Mouse (Mus musculus): Measurements from ENCODE around the gene Grk6. TPM values are rescaled to one million over a fixed set of nuclear protein-coding genes. Genes with fewer than 3 reads are reported as not detected.

Grk6 gene
- total and polyA plus RNA-seq, 2 experiments from 2014 or later: 10.7 to 27.2 TPM

- 58% methylated on average over 15 of the region's 15 CpGs for WGBS
These were observed 40.7 kb upstream of the Grk6 start for GRCm38 (mm10) chr13:55403935-55404852.

DNA sequence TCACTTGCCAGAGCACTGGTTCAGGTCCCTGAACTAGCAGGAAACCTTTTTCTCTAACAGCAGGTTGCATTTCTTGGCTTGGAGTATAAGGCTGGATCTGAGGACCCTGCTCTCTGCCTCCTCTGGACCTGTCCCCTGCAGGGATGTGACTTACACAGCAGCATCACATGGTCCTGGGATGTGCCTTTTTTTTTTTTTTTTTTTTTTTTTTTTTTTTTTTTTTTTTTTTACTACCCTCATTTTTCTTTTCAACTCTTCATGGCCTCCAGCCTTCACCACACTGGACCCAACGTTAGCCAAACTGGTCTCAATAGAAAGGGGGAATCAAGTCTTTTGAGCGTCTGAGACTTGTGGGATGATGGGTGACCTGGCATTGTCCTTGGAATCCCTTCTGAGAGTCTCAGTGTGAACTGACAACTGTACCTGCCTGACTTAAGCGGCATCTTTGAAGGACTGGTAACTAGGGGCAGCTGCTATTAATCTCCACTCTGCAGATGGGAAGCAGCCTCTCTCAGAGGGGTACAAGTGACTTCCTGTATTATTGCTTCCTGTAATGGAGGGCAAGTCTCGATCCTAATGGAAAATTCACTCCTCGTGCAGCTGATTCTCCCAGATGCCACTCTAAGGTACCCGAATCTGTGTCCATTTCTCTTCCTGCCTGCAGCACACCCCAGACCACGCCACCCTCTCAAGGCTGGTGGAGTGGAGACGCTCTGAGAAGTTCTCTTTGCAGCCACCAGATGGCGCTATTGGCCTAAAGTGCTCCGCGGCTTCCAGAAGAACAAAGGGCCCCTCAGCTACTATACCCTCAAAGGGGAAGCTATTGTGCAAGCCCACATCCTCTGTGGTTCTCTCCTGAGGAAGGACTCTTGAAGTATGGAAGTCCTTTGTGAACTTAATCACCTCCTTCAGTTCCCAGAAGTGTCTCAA, 39.8 kb upstream of the Grk6 start:
- H3K9me3 ChIP-seq (replicated peaks; ENCODE audit: control insufficient read depth, low read length): no peaks in the 10 kb centered on the region
- H3K27me3 ChIP-seq (ENCODE audit: control insufficient read depth, insufficient read depth, low read length): peaks cover 73% of the 10 kb centered on the region
- no peaks in the 10 kb centered on the region for H3K4me1 ChIP-seq (ENCODE audit: control insufficient read depth, insufficient read depth)
- TF ChIP-seq EP300 (IDR thresholded peaks at IDR 0.05; ENCODE audit: low read depth) (no peak), CTCF (IDR thresholded peaks at IDR 0.05; ENCODE audit: low read depth) (peak; percentile 92)
- H3K9ac ChIP-seq (replicated peaks; ENCODE audit: low read depth, low read length): no peak overlapping the region
- H3K4me2 ChIP-seq (ENCODE audit: low read depth, low read length): peak overlapping the region; percentile 14; the same call in 1 of the 2 replicates
- peak; percentile 74 for DNase-seq (ENCODE audit: low spot score)
- peak; percentile 77 for ATAC-seq (ENCODE audit: insufficient read depth, low read depth)
- WGBS: 14% methylated on average over 11 of the region's 11 CpGs
- H3K36me3 ChIP-seq (replicated peaks; ENCODE audit: control insufficient read depth, insufficient read depth, low read length): no peaks in the 10 kb centered on the region
- H3K4me3 ChIP-seq (ENCODE audit: low read depth, low read length): no peak overlapping the region
- H3K27ac ChIP-seq (ENCODE audit: low read depth): no peak overlapping the region

More at GRCm38 (mm10) chr13:55403935-55404852, 40.7 kb upstream of the Grk6 start:
- Histone ChIP-seq H3K9me3 (replicated peaks; ENCODE audit: control insufficient read depth, low read length) (no peaks in the 10 kb centered on the region), H3K27ac (ENCODE audit: low read depth) (no peak overlapping the region), H3K4me1 (ENCODE audit: control insufficient read depth, insufficient read depth) (no peaks in the 10 kb centered on the region), H3K36me3 (replicated peaks; ENCODE audit: control insufficient read depth, insufficient read depth, low read length) (no peaks in the 10 kb centered on the region), H3K9ac (replicated peaks; ENCODE audit: low read depth, low read length) (no peak overlapping the region), H3K27me3 (ENCODE audit: control insufficient read depth, insufficient read depth, low read length) (peaks cover 66% of the 10 kb centered on the region), H3K4me3 (ENCODE audit: low read depth, low read length) (no peak overlapping the region), H3K4me2 (ENCODE audit: low read depth, low read length) (no peak overlapping the region)
- ATAC-seq (ENCODE audit: insufficient read depth, low read depth) (no peak), DNase-seq (ENCODE audit: low spot score) (no peak)
- no peak for TF ChIP-seq EP300 (IDR thresholded peaks at IDR 0.05; ENCODE audit: low read depth)

- no peaks in the 10 kb centered on the region for H3K36me3 ChIP-seq (replicated peaks; ENCODE audit: control insufficient read depth, insufficient read depth, low read length)
- H3K9me3 ChIP-seq (replicated peaks; ENCODE audit: control insufficient read depth, low read length): no peaks in the 10 kb centered on the region
- ATAC-seq (ENCODE audit: insufficient read depth, low read depth) (no peak), DNase-seq (ENCODE audit: low spot score) (no peak)
- WGBS: 62% methylated on average over 13 of the region's 13 CpGs
- H3K4me3 ChIP-seq (ENCODE audit: low read depth, low read length): no peak overlapping the region
- H3K27ac ChIP-seq (ENCODE audit: low read depth): no peak overlapping the region
- no peaks in the 10 kb centered on the region for H3K4me1 ChIP-seq (ENCODE audit: control insufficient read depth, insufficient read depth)
- no peak for TF ChIP-seq EP300 (IDR thresholded peaks at IDR 0.05; ENCODE audit: low read depth)
- no peak for TF ChIP-seq CTCF (IDR thresholded peaks at IDR 0.05; ENCODE audit: low read depth)
- H3K27me3 ChIP-seq (ENCODE audit: control insufficient read depth, insufficient read depth, low read length): peaks cover 73% of the 10 kb centered on the region
- H3K4me2 ChIP-seq (ENCODE audit: low read depth, low read length): peak overlapping the region; percentile 14; the same call in 1 of the 2 replicates
- no peak overlapping the region for H3K9ac ChIP-seq (replicated peaks; ENCODE audit: low read depth, low read length)
These were observed 39.0 kb upstream of the Grk6 start for GRCm38 (mm10) chr13:55405783-55406390.

DNA sequence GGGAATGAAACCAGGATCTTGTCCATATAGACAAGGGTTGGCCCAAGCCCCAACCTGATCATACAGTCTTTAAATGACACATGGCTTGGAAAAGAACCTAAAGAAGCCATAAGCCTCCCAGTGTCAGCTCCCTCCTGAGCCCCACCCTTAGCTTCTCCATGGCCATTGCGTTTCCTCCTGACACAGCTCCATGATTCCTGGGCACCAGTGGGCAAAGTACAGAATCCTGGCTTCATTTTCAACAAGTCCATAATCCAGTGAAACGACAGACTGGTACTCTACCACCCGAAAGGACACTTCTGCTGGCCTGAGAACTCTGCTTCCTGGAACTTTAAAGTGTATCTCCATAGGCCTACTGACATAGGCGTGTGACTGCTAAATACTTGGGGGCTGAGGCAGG, 37.5 kb upstream of the Grk6 start:
- ATAC-seq (ENCODE audit: insufficient read depth, low read depth) (no peak), DNase-seq (ENCODE audit: low spot score) (no peak)
- no peak overlapping the region for H3K9ac ChIP-seq (replicated peaks; ENCODE audit: low read depth, low read length)
- H3K4me1 ChIP-seq (ENCODE audit: control insufficient read depth, insufficient read depth): no peaks in the 10 kb centered on the region
- H3K4me2 ChIP-seq (ENCODE audit: low read depth, low read length): no peak overlapping the region
- no peaks in the 10 kb centered on the region for H3K9me3 ChIP-seq (replicated peaks; ENCODE audit: control insufficient read depth, low read length)
- 70% methylated on average over 4 of the region's 4 CpGs for WGBS
- peaks cover 70% of the 10 kb centered on the region for H3K27me3 ChIP-seq (ENCODE audit: control insufficient read depth, insufficient read depth, low read length)
- H3K36me3 ChIP-seq (replicated peaks; ENCODE audit: control insufficient read depth, insufficient read depth, low read length): no peaks in the 10 kb centered on the region
- H3K4me3 ChIP-seq (ENCODE audit: low read depth, low read length): no peak overlapping the region
- TF ChIP-seq CTCF (IDR thresholded peaks at IDR 0.05; ENCODE audit: low read depth) (no peak), EP300 (IDR thresholded peaks at IDR 0.05; ENCODE audit: low read depth) (no peak)
- no peak overlapping the region for H3K27ac ChIP-seq (ENCODE audit: low read depth)

GRCm38 (mm10) chr13:55408546-55409120, 36.2 kb upstream of the Grk6 start:
- no peak for ATAC-seq (ENCODE audit: insufficient read depth, low read depth)
- H3K4me2 ChIP-seq (ENCODE audit: low read depth, low read length): no peak overlapping the region
- TF ChIP-seq CTCF (IDR thresholded peaks at IDR 0.05; ENCODE audit: low read depth) (no peak), EP300 (IDR thresholded peaks at IDR 0.05; ENCODE audit: low read depth) (no peak)
- no peak for DNase-seq (ENCODE audit: low spot score)
- no peaks in the 10 kb centered on the region for H3K4me1 ChIP-seq (ENCODE audit: control insufficient read depth, insufficient read depth)
- H3K36me3 ChIP-seq (replicated peaks; ENCODE audit: control insufficient read depth, insufficient read depth, low read length): no peaks in the 10 kb centered on the region
- WGBS: 78% methylated on average over 19 of the region's 19 CpGs
- no peak overlapping the region for H3K27ac ChIP-seq (ENCODE audit: low read depth)
- peaks cover 67% of the 10 kb centered on the region for H3K27me3 ChIP-seq (ENCODE audit: control insufficient read depth, insufficient read depth, low read length)
- H3K4me3 ChIP-seq (ENCODE audit: low read depth, low read length): no peak overlapping the region
- no peak overlapping the region for H3K9ac ChIP-seq (replicated peaks; ENCODE audit: low read depth, low read length)
- H3K9me3 ChIP-seq (replicated peaks; ENCODE audit: control insufficient read depth, low read length): no peaks in the 10 kb centered on the region

Data from heart, postnatal 0 days (tissue).